Mouse (Mus musculus) CD4-positive, CD25-positive, alpha-beta regulatory T cell, adult 4 months (primary cell): ENCODE data around the gene Ablim1. TPM values are rescaled to one million over a fixed set of nuclear protein-coding genes. Genes with fewer than 3 reads are reported as not detected.

Source experiments
- ATAC-seq: one replicate; pipeline ENCODE4 v1.8.0; 2017
- polyA plus RNA-seq, 2 experiments: library from polyadenylated mRNA; unstranded; fragments of 100-300 nt; shearing (Covaris generic); gene quantifications; one replicate each; pipeline ENCODE4 v1.2.1; 2017

The Ablim1 gene
- polyA plus RNA-seq, 2 experiments from 2014 or later = 290 to 362 TPM

DNA sequence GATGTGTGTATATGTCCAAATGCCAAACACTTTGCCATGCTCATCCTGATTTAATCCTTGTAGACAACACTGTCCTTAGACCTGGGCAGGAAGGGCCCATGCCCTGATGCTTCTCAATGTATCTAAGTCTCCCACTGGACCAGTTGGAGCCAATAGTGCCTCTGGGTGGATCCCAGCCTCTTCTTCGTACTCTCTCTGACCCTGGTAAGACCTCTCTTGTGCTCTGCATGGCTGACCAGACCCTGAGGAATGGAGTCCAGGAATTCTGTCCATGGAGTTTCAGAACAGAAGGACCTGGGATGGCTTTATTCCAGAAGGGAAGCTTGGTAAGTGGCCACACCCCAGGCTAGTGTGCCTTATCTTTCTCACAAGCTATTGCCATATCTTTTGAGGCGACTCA lies 102.3 kb downstream of the Ablim1 start:
- no peak for ATAC-seq

DNA sequence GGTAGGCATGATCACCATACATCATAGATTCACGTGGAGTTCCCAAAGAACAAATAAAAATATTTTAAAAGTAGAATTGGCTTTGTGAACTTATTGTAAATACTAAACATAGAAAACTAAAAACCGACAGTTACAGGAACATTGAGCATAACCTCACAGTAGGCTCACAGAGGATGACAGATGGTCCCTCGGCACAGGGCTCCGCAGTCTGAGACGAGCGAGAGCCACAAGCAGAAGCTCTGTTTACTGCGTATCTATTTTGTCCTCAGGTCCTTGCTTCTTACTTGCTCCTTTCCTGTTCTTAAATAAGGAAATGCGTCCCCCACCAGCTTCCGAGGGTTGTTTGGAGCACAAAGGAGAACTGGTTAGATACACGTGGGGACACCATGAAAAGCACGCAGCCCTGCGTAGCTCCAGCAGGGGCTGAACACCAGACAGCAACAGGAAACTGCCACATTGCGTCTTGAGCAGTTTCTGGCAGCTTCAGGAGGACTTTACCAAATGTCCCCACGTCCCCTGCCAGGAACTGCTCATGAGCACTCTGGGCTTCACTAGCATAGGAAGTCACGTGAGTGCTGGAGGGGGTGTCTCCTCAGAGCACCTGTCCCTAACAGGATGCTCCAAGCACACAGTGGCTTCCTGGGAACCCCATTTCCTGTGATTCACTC lies 103.1 kb downstream of the Ablim1 start:
- peak; percentile 71 for ATAC-seq

DNA sequence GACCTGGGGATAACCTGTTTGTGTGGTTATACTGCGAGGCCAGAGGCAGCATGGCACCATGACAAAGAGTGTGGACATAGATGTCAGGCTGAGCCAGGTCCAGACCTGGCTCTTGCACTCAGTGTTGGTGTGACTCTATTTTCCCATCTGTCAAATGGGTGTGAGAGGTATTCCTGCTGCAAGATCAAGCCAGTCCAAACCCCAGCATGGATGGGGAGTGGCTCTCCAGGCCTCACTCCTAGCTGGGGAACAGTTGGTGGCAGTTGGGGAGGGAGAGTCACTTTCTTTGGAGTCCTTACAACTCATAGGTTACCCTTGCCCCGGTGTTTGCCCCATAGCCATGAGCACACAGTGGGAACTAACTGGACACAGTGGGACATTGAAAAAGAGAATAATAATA lies 103.8 kb downstream of the Ablim1 start:
- no peak for ATAC-seq

DNA sequence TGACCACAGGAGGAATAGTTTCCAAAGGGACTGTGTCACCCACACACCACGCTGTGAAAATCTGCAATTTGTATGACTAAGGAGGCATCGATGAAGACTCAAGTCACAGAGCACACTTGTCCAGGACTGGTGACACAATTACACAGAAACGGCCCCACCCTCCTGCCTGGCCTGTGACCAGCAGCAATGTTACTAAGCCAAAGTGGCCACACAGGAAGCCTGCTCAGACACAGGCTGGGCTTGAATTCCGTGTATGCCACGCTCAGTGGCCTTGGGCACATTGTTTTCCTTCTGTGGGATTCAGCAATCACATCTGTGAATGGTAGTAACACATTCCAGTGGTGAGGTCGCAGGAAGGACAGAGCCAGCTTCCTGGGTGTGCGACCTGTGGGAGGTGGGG lies 110.6 kb downstream of the Ablim1 start:
- no peak for ATAC-seq

- ATAC-seq = no peak
These were observed 112.2 kb downstream of the Ablim1 start for GRCm38 (mm10) chr19:57202554-57202953.

GRCm38 (mm10) chr19:57201090-57201483 lies 113.6 kb downstream of the Ablim1 start:
- no peak for ATAC-seq

- ATAC-seq = no peak
These were observed 114.1 kb downstream of the Ablim1 start for GRCm38 (mm10) chr19:57200477-57201089.

- no peak for ATAC-seq
These were observed 115.4 kb downstream of the Ablim1 start for GRCm38 (mm10) chr19:57199361-57199760.

- ATAC-seq = no peak
These were observed 116.2 kb downstream of the Ablim1 start for GRCm38 (mm10) chr19:57198531-57198930.

DNA sequence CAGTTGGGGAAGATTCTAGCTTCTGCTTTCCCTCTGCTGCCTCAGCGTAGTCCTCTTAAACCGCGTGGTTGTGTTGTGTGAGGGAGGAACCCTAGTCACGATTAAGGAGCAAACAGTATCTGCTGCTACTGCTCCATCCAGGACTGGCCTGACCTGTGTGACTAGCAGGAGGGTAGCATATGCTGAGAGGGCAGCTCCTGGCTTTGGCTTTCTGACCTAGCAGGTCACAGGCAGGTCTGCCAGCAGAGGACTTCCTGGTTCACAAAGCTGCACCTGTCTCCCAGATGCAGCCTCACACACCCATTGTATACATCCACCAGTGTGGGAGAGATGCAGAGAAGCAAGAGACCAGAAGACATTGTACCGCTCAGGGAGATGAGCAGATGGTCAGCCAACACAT lies 116.7 kb downstream of the Ablim1 start:
- no peak for ATAC-seq

- no peak for ATAC-seq
These were observed 117.5 kb downstream of the Ablim1 start for GRCm38 (mm10) chr19:57197043-57197817.

GRCm38 (mm10) chr19:57196616-57197015 lies 118.1 kb downstream of the Ablim1 start:
- no peak for ATAC-seq

- ATAC-seq = no peak
These were observed 119.4 kb downstream of the Ablim1 start for GRCm38 (mm10) chr19:57195169-57195930.

GRCm38 (mm10) chr19:57193958-57194357 lies 120.8 kb downstream of the Ablim1 start:
- no peak for ATAC-seq

- ATAC-seq = no peak
These were observed 121.3 kb downstream of the Ablim1 start for GRCm38 (mm10) chr19:57193382-57193781.

DNA sequence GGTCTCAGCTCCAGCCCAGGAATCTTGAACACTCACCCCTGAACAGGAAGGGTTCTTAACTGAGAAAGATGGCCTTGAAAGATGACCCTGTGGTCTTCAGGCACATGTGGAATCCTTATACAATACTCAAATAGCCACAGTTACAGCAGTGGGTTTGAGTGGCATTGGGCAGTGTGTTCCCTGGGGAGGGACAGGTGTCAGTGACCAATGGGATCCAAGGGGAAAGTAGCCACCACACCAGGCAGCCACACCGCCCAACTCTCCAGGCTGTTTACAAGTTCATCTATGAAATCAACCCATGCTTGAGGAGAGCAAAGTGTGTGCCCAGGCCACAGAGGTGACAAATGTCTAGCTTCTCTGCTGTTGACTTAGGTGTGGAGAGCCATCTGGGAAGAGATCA lies 123.6 kb downstream of the Ablim1 start:
- no peak for ATAC-seq

- no peak for ATAC-seq
These were observed 125.3 kb downstream of the Ablim1 start for GRCm38 (mm10) chr19:57189427-57189826.

DNA sequence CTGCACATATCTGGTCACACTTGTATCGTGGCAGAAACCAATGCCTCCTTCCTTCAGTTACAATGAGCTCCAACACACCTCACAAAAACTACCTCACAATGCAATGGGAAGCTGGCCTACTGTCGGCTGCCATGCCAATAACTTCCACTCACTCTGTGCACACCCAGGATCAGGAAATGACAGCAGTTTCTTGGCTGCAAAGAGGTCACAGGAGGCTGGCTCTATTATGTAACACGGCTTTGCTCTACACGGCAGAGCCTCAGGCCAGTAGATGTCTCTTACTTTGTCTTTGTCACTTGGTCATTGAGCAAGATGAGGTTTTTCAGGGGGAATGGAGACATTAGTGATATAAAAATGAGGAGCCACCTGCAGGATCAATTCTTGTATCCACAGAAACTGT lies 126.2 kb downstream of the Ablim1 start:
- ATAC-seq = no peak

GRCm38 (mm10) chr19:57185021-57185420 lies 129.7 kb downstream of the Ablim1 start:
- no peak for ATAC-seq

DNA sequence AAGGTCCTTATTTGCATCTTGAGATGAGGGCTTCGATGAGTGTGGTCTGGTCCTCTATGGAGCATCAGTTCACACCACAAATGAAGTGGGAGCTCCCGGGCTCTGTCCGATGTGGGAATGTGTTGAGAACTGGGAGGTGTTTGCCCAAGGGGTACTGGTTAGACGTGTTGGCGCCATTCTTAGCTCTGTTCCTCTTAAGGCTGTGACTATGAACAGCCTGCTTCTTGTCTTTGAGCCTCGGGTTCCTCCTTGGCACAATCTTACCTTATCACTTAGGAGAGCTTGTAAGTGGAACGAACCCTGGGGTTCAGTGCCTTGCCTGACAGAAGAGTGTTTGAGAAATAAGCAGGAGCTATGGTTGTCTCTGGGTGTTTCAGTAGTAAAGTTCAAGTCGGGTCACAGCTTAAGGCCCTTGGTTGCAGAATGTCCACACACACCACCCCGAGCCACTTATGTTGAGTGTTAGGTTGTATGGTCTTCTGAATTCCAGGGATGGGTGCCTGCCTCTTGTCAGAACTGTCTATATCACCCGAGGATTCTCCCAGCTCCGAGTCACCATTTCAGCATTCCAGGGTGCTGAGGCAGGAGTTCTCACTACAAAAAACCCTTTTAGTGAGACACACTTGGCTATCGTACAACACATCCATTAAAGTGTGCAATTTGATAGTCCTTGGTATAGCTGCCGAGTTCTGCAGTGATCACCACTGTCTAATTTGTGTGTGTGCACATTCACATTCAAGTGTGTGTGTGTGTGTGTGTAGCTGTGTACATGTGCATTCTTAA lies 131.6 kb downstream of the Ablim1 start:
- no peak for ATAC-seq

DNA sequence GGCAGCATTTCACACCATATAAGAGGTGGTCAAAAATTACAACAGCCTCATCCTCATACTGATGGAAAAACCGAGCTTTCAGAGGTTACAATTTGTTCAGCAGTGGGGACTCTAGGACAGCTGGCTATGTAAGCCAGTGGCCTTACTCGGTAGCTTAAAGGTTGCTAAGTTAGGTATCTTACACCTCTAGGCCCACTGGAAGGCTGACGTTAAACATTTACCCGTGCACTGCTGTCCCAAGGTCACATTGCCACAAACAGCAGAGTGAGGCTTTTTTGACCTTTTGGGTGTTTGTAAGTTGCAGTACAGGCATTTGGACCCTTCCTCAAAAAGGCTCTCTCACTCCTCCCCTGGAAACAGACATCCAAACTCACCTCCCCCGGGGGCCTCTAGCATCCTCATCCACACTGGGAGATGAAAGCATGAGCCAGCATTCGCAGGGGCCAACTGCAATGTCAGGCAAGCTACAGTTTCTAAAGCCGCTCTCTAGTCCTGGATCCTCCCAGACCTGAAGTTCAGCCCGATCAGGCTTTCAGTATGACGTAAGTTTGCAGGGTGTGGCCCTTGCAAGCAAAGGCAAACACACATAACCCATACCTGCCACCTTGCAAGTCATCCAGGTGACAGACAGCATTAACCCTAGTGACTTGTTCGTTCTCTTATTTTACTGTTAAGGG lies 132.7 kb downstream of the Ablim1 start:
- ATAC-seq = no peak

DNA sequence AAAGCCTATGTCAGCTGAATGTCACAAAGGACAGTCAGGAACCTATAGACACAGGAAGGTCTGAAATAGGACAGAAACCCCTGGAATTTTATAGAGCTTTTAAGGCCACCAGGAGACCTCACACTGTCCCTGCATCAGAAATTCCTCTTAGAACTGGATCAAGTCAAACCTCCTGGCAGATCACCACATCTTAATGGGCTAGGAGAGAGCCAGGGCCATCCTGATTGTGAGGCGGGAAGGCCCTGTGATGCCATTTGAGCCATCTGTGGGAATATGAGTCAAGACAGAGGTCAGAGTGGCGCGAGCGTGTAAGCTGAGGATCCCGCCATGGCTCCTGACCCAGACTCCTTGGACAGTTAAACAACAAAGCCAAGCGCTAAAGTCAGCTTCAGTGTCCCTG lies 133.4 kb downstream of the Ablim1 start:
- no peak for ATAC-seq
